In the genomic region with DNA sequence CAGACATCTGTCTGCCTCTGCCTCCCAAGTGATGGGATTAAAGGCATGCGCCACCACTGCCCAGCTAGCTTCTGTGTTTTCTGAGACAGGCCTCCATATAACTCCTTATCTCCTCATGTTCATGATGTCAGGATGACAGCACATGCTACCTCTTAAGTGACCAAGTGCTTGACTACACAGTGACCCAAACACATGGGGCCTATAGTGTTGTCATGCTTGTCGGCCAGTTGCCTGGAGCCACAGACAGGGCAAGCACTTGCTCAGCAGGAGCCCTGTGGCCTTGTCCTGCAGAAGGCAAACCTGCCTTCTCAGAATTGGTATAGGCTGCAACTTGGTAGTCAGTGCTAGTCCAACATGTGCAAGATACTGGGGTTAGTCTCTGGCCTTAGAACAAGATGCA, we compare ENCODE assay signal across 15 mouse cellular contexts. TPM values are rescaled to one million over a fixed set of nuclear protein-coding genes. Genes with fewer than 3 reads are reported as not detected.
"Had no signal": no experiment of that assay in that cellular context is flagged by ENCODE, and none has a peak within 500 bp of the region (broad histone marks: within the 10 kb centered on the region; RNA-seq: fewer than 3 reads in every experiment).

No protein-coding gene starts in this region.

- H3K4me3 ChIP-seq: left cerebral cortex, adult 2 months; limb, embryonic 12.5 days; midbrain, embryonic 13.5 days; neural tube, embryonic 15.5 days had no signal

- H3K4me2 ChIP-seq: limb, embryonic 12.5 days; midbrain, embryonic 13.5 days; neural tube, embryonic 15.5 days had no signal

- DNase-seq: kidney, postnatal 25 days; lung, adult 18-20 months; lung, postnatal 36 days; retina, postnatal 1 day; right cerebral cortex, postnatal 4 days; spleen, adult 18-20 months; thymus, postnatal 36 days had no signal

- H3K27ac ChIP-seq: left cerebral cortex, adult 2 months; limb, embryonic 12.5 days; liver, embryonic 14.5 days; midbrain, embryonic 13.5 days; neural tube, embryonic 15.5 days had no signal

- H3K27me3 ChIP-seq: limb, embryonic 12.5 days; midbrain, embryonic 13.5 days; neural tube, embryonic 15.5 days had no signal

- H3K9me3 ChIP-seq: limb, embryonic 12.5 days; midbrain, embryonic 13.5 days; neural tube, embryonic 15.5 days had no signal

- H3K9ac ChIP-seq: limb, embryonic 12.5 days; liver, embryonic 14.5 days; midbrain, embryonic 13.5 days; neural tube, embryonic 15.5 days had no signal

- ATAC-seq: midbrain, embryonic 13.5 days had no signal

RNA-seq across cellular contexts. Expression of a gene that starts 21.9 kb away (rescaled TPM):
- total RNA-seq: layer of hippocampus, postnatal 25 days; left cerebral cortex, adult 2 months; liver, adult 2 months; megakaryocyte progenitor cell, adult 5-6 weeks had no signal
- polyA plus RNA-seq: liver, adult 2 months had no signal
